Mouse (Mus musculus) hindbrain, embryonic 15.5 days (tissue): ENCODE measurements at regions not wholly inside any gene's neighbourhood (a gene's known extent, or its start where the extent isn't known, plus 50 kb on each side); places are given as distances from the start of the nearest gene placed in this dataset.
A peak's percentile ranks its signal among the peaks of the same experiment; 100 is the strongest.

ENCODE experiments used
- ATAC-seq: fragments of 200-750 bp; cut with Nextera tagmentation; 2 replicates; pipeline ENCODE4 v1.8.0; 2017; ENCODE audit warnings: low read depth, moderate number of reproducible peaks, moderate TSS enrichment; ENCODE audit not compliant: low FRiP score
- H3K27ac ChIP-seq: fragments of 300-500 bp; sonication (generic); replicated peaks from 2 replicates; pipeline ENCODE4 v1.5.1; 2015; ENCODE audit warnings: mild to moderate bottlenecking, inconsistent platforms
- H3K27me3 ChIP-seq: fragments of 300-500 bp; sonication (generic); 2 replicates; pipeline ENCODE4 v1.6.1; 2015; ENCODE audit warnings: control low read depth, inconsistent platforms
- H3K36me3 ChIP-seq: fragments of 300-500 bp; sonication (generic); 2 replicates; pipeline ENCODE4 v1.6.1; 2015; ENCODE audit warnings: control low read depth, inconsistent platforms
- H3K4me1 ChIP-seq: fragments of 300-500 bp; sonication (generic); replicated peaks from 2 replicates; pipeline ENCODE4 v1.6.1; 2015; ENCODE audit warnings: control low read depth, inconsistent platforms
- H3K4me2 ChIP-seq: fragments of 300-500 bp; sonication (generic); 2 replicates; pipeline ENCODE4 v1.6.1; 2015; ENCODE audit warnings: moderate library complexity, mild to moderate bottlenecking, inconsistent platforms
- H3K4me3 ChIP-seq: fragments of 300-500 bp; sonication (generic); 2 replicates; pipeline ENCODE4 v1.5.1; 2015; ENCODE audit warnings: mild to moderate bottlenecking, inconsistent platforms
- H3K9ac ChIP-seq: fragments of 300-500 bp; sonication (generic); 2 replicates; pipeline ENCODE4 v1.6.1; 2015; ENCODE audit warnings: inconsistent platforms
- H3K9me3 ChIP-seq: fragments of 300-500 bp; sonication (generic); 2 replicates; pipeline ENCODE4 v1.6.1; 2016; ENCODE audit warnings: control low read depth, inconsistent platforms
- WGBS: fragments of 180-500 bp; shearing (Covaris S2); methylation state at CpG from one replicate; pipeline ENCODE4 v1.1.7; 2015; 5-methylcytosine and 5-hydroxymethylcytosine counted together

DNA sequence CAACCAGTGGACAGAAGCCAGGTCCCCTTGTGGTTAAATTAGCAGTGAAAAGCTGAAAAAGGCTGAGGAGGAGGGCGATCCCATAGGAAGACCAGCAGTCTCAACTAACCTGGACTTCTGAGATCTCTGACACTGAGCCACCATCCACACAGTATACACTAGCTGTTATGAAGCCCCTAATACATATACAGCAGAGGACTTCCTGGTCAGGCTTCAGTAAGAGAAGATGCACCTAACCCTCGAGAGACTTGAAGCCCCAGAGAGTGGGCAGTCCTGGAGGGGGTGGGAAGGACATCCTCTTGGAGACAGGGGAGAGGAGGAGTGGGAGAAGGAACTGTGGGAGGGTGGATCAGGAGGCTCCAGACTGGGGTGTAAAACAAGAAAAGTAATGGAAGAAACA, 397.9 kb downstream of the Rpl36a-ps1 start:
- H3K27me3 ChIP-seq: no peaks in the 10 kb centered on the region
- no peak overlapping the region for H3K4me2 ChIP-seq
- no peak overlapping the region for H3K4me3 ChIP-seq
- H3K9ac ChIP-seq: no peak overlapping the region
- no peak overlapping the region for H3K27ac ChIP-seq
- H3K36me3 ChIP-seq: no peaks in the 10 kb centered on the region
- H3K9me3 ChIP-seq: no peaks in the 10 kb centered on the region
- WGBS: 83% methylated on average over 2 of the region's 2 CpGs
- H3K4me1 ChIP-seq: no peaks in the 10 kb centered on the region
- ATAC-seq: no peak

- Histone ChIP-seq H3K27ac (no peak overlapping the region), H3K9me3 (no peaks in the 10 kb centered on the region), H3K4me2 (no peak overlapping the region), H3K9ac (no peak overlapping the region), H3K27me3 (no peaks in the 10 kb centered on the region), H3K4me3 (no peak overlapping the region), H3K36me3 (no peaks in the 10 kb centered on the region), H3K4me1 (no peaks in the 10 kb centered on the region)
- 5% methylated on average over 4 of the region's 4 CpGs for WGBS
- no peak for ATAC-seq
These were observed 404.3 kb downstream of the Rpl36a-ps1 start for GRCm38 (mm10) chr14:98589846-98590245.

DNA sequence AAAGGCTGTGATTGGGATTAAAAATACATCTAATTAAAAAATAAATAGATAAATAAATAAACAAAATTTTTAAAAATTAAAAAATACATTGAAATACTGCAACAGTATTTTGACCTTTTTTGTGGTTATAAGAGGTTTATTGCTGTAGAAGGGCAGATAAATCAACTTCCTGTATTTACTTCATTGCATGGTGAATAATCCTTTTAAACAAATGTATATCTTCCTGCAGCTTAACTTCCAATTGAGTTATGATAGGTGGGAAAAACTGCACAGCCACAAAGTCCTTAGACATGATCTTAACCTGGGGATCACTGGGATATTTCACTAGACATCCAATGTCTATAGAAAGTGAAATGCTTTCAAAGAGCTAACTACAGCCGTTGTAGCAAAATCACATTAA, 402.1 kb upstream of the Dach1 start:
- WGBS: 92% methylated on average over 1 of the region's 1 CpGs
- no peak overlapping the region for H3K4me2 ChIP-seq
- ATAC-seq: no peak
- no peaks in the 10 kb centered on the region for H3K36me3 ChIP-seq
- no peak overlapping the region for H3K27ac ChIP-seq
- no peak overlapping the region for H3K4me3 ChIP-seq
- no peaks in the 10 kb centered on the region for H3K4me1 ChIP-seq
- no peaks in the 10 kb centered on the region for H3K27me3 ChIP-seq
- no peaks in the 10 kb centered on the region for H3K9me3 ChIP-seq
- H3K9ac ChIP-seq: no peak overlapping the region

GRCm38 (mm10) chr14:98562002-98562401, 392.4 kb upstream of the Dach1 start:
- no peak overlapping the region for H3K27ac ChIP-seq
- H3K4me2 ChIP-seq: no peak overlapping the region
- H3K9ac ChIP-seq: no peak overlapping the region
- no peak for ATAC-seq
- no peaks in the 10 kb centered on the region for H3K27me3 ChIP-seq
- H3K4me3 ChIP-seq: no peak overlapping the region
- H3K36me3 ChIP-seq: no peaks in the 10 kb centered on the region
- no peaks in the 10 kb centered on the region for H3K4me1 ChIP-seq
- no peaks in the 10 kb centered on the region for H3K9me3 ChIP-seq

- Histone ChIP-seq H3K4me1 (peaks cover 3% of the 10 kb centered on the region; the same call in 1 of the 2 replicates), H3K9ac (no peak overlapping the region), H3K9me3 (no peaks in the 10 kb centered on the region), H3K27ac (no peak overlapping the region), H3K4me3 (no peak overlapping the region), H3K4me2 (no peak overlapping the region), H3K36me3 (no peaks in the 10 kb centered on the region), H3K27me3 (no peaks in the 10 kb centered on the region)
- WGBS: 93% methylated on average over 1 of the region's 1 CpGs
- ATAC-seq: no peak
These were observed 370.2 kb upstream of the Dach1 start for GRCm38 (mm10) chr14:98539792-98540191.

- Histone ChIP-seq H3K9ac (no peak overlapping the region), H3K4me1 (peaks cover 7% of the 10 kb centered on the region; the same call in 1 of the 2 replicates), H3K27me3 (no peaks in the 10 kb centered on the region), H3K4me2 (no peak overlapping the region), H3K4me3 (no peak overlapping the region), H3K27ac (no peak overlapping the region), H3K9me3 (no peaks in the 10 kb centered on the region), H3K36me3 (no peaks in the 10 kb centered on the region)
- ATAC-seq: no peak
- WGBS: 23% methylated on average over 4 of the region's 4 CpGs
These were observed 368.7 kb upstream of the Dach1 start for GRCm38 (mm10) chr14:98538267-98538666.

DNA sequence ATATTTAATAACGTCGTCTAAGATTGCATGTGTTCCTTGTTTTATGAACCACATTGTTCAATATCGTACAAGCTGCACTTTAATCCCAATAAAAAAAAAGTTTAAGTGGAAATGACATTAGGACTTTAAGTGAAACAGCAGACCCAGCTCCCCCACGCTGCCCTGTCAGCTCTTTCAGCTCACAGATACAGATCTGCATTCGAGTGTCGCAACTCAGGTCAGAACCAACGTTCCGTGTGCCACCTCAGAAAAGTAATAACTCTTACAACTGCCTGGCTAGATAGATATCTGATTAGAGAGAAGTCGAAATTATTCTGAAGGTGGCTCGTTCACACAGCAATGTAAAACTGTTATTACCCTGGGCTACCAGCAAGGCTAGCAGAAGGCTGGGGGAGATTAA, 364.0 kb upstream of the Dach1 start:
- no peak overlapping the region for H3K4me2 ChIP-seq
- H3K27me3 ChIP-seq: no peaks in the 10 kb centered on the region
- 72% methylated on average over 10 of the region's 10 CpGs for WGBS
- H3K4me3 ChIP-seq: no peak overlapping the region
- H3K9me3 ChIP-seq: no peaks in the 10 kb centered on the region
- no peaks in the 10 kb centered on the region for H3K36me3 ChIP-seq
- H3K4me1 ChIP-seq: peaks cover 5% of the 10 kb centered on the region; the same call in 1 of the 2 replicates
- H3K9ac ChIP-seq: no peak overlapping the region
- H3K27ac ChIP-seq: no peak overlapping the region
- no peak for ATAC-seq

DNA sequence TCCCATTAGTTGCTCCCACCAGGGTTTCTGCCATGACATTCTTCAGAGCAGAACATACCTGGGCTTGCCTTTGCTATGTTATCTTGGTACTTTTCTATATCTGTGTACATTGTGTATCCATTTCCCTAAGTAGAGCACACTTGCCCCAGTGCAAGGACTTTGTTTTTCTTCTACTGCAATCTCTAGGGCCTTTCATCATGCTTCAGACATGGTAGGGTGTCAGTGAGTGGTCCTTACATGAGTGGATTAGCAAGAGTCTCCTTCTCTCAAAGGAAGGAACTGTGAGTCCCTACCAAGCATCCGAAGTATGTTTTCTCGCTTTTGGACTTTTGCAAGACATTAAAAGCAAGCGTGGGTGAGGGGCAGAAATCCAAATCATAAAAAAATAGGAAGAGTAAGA, 351.4 kb upstream of the Dach1 start:
- no peaks in the 10 kb centered on the region for H3K4me1 ChIP-seq
- WGBS: 97% methylated on average over 3 of the region's 3 CpGs
- H3K9me3 ChIP-seq: no peaks in the 10 kb centered on the region
- H3K4me3 ChIP-seq: no peak overlapping the region
- no peak for ATAC-seq
- no peak overlapping the region for H3K27ac ChIP-seq
- no peak overlapping the region for H3K9ac ChIP-seq
- no peaks in the 10 kb centered on the region for H3K36me3 ChIP-seq
- no peak overlapping the region for H3K4me2 ChIP-seq
- no peaks in the 10 kb centered on the region for H3K27me3 ChIP-seq

DNA sequence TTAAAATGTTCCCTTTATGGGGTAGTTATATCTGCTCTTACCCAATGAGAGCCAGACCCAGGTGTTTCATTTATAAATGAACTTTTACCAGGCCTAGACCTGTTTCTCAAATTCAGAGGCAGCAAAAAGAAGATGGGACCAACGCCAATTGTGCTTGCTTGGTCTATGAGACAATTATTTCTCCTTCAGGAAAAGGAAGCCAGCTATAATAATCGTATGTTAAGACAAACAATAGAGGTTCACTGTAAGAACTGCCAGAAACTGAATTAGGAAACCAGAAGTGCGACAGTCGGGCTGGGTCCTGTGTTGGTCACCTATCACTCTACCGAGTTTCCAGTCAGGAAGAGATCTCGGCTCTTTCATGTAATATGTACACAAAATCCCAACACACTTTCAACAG, 335.8 kb upstream of the Dach1 start:
- 83% methylated on average over 6 of the region's 6 CpGs for WGBS
- Histone ChIP-seq H3K9me3 (no peaks in the 10 kb centered on the region), H3K4me3 (no peak overlapping the region), H3K27ac (no peak overlapping the region), H3K36me3 (no peaks in the 10 kb centered on the region), H3K27me3 (no peaks in the 10 kb centered on the region), H3K4me1 (no peaks in the 10 kb centered on the region), H3K9ac (no peak overlapping the region), H3K4me2 (no peak overlapping the region)
- ATAC-seq: no peak

- Histone ChIP-seq H3K27me3 (no peaks in the 10 kb centered on the region), H3K27ac (no peak overlapping the region), H3K9ac (no peak overlapping the region), H3K4me2 (no peak overlapping the region), H3K36me3 (no peaks in the 10 kb centered on the region), H3K9me3 (no peaks in the 10 kb centered on the region), H3K4me1 (peaks cover 2% of the 10 kb centered on the region; the same call in 1 of the 2 replicates), H3K4me3 (no peak overlapping the region)
- WGBS: 89% methylated on average over 8 of the region's 8 CpGs
- ATAC-seq: no peak
These were observed 307.9 kb upstream of the Dach1 start for GRCm38 (mm10) chr14:98477416-98477815.

DNA sequence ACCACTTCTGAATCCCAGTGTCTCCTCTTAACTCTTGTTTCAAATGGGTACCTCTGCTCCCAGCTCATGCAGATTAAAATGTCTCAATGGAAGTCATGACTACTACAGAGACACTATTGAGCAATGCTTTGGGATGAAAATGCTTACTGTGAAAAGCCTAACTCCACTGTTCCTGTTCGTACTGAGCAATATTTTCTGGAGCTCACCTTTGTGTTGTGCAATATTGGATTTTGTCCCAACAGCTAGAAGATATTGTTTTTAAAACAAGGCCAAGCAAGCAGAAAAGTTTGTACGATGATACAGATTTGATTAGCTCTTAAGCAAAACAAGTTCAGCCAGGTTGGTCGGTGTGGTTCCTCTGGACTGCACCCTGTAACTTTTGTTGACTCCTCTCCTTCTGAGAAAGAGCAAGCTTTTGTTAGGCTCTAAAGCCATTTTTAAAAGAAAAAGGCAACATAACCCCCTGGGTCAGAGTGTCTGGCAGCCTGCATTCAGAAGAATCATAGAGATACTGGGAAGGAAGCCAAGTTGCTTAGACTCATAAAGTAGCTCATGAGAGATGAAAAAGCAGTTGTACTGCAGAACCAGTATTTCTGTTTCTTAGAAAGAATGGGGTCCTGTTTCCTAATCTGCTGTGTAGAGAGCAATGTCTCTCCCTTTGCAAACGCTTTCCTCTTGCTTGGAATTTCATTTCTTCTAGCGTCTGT, 302.4 kb upstream of the Dach1 start:
- H3K4me2 ChIP-seq: no peak overlapping the region
- no peak overlapping the region for H3K27ac ChIP-seq
- peak; percentile 54; the same call in 1 of the 2 replicates for ATAC-seq

GRCm38 (mm10) chr14:98454461-98454860, 284.9 kb upstream of the Dach1 start:
- Histone ChIP-seq H3K27me3 (no peaks in the 10 kb centered on the region), H3K4me3 (no peak overlapping the region), H3K27ac (no peak overlapping the region), H3K4me2 (no peak overlapping the region), H3K4me1 (no peaks in the 10 kb centered on the region), H3K9me3 (no peaks in the 10 kb centered on the region), H3K36me3 (no peaks in the 10 kb centered on the region), H3K9ac (no peak overlapping the region)
- ATAC-seq: no peak
- WGBS: 83% methylated on average over 1 of the region's 1 CpGs

More for the DNA sequence above, 302.4 kb upstream of the Dach1 start:
- Histone ChIP-seq H3K9ac (no peak overlapping the region), H3K9me3 (no peaks in the 10 kb centered on the region), H3K4me3 (no peak overlapping the region), H3K27me3 (no peaks in the 10 kb centered on the region), H3K36me3 (no peaks in the 10 kb centered on the region), H3K4me1 (peaks cover 4% of the 10 kb centered on the region; the same call in 1 of the 2 replicates)
- WGBS: 48% methylated on average over 5 of the region's 5 CpGs

DNA sequence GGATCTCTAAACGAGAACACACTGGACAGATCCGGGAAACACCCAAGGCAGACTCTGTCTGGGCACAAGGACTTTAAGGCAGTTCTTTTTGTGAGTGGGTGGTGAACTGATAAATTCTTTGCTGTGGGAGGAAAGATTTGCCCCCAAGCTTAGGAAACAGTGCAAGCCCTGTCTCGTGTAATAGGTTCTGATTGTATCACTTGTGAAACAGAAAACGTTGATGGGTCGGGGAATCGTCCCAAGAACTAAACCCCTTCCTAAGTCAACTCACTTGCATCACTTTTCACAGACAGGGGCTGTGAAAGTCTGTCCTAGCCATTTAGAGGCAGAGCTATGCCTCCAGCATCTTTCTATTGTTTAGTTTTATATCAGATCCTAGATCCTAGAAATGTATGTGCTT, 282.6 kb upstream of the Dach1 start:
- Histone ChIP-seq H3K36me3 (no peaks in the 10 kb centered on the region), H3K27me3 (no peaks in the 10 kb centered on the region), H3K9ac (no peak overlapping the region), H3K4me1 (no peaks in the 10 kb centered on the region), H3K9me3 (no peaks in the 10 kb centered on the region), H3K27ac (no peak overlapping the region), H3K4me2 (no peak overlapping the region), H3K4me3 (no peak overlapping the region)
- WGBS: 88% methylated on average over 6 of the region's 6 CpGs
- no peak for ATAC-seq
